Comparison of ENCODE assay signal across 8 mouse cellular contexts in the genomic region with DNA sequence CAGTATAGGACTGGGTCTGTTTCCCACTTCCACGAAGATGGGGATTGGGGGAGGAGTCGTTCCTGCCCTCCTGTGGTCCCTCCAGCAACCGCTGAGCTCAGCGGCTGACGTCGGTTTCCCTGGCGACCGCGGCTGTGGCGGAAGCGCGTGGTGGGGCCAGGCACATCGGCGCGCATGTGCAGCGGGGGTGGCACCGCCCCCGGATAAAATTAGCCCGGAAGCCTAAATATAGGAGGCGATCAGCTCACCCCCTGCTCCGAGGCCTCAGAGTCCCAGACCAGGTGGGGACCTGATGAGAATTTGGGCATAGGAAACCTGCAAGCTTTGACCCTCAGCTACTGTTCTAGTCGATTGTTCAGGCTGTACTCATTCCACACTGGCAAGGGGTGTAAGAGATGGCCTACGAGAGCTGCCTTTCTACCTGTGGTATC. TPM values are rescaled to one million over a fixed set of nuclear protein-coding genes. Genes with fewer than 3 reads are reported as not detected.
A peak's percentile ranks its signal among the peaks of the same experiment; 100 is the strongest.
DNase-seq lines count a peak whose midpoint lies in the region; ATAC-seq and TF ChIP-seq lines count a peak whose summit lies in the region.

No protein-coding gene starts in this region.

- no peaks in the 10 kb centered on the region for H3K9me3 ChIP-seq in embryonic facial prominence, embryonic 15.5 days (replicated peaks)

- peak overlapping the region; percentile 60 for H3K4me3 ChIP-seq in embryonic facial prominence, embryonic 15.5 days (replicated peaks)
- peak overlapping the region; percentile 62 for H3K4me3 ChIP-seq in liver, adult 2 months (ENCODE audit: insufficient read depth, low read depth, low read length)

- WGBS in embryonic facial prominence, embryonic 15.5 days = under 1% methylated on average over 23 of the region's 23 CpGs
- 7% methylated on average over 23 of the region's 23 CpGs for WGBS in liver, adult 2 months

- peak; percentile 9 for ATAC-seq in embryonic facial prominence, embryonic 15.5 days (ENCODE audit: insufficient number of reproducible peaks, low FRiP score, low TSS enrichment, low read depth)
- peak; percentile 19 for ATAC-seq in monocyte, adult 5-6 weeks (replicated peaks; ENCODE audit: insufficient number of reproducible peaks, low FRiP score, low TSS enrichment, poor library complexity, severe bottlenecking)

- peaks cover 34% of the 10 kb centered on the region for H3K4me1 ChIP-seq in embryonic facial prominence, embryonic 15.5 days
- peaks cover 12% of the 10 kb centered on the region for H3K4me1 ChIP-seq in liver, adult 2 months (ENCODE audit: control insufficient read depth, insufficient read depth, low read length)

- peak; percentile 94 for DNase-seq in 416B (ENCODE audit: low read depth)
- peak; percentile 98 for DNase-seq in adrenal gland, postnatal 36 days
- DNase-seq in heart, adult 8-10 months (ENCODE audit: low spot score) = peak; percentile 96
- DNase-seq in kidney, adult 8-10 months = peak; percentile 87 to 91
- peak; percentile 55 for DNase-seq in liver, adult 2 months (ENCODE audit: extremely low read depth, low read depth, low spot score)
- peak; percentile 93 to 94 for DNase-seq in spleen, postnatal 36 days (ENCODE audit: low spot score in 2 of 2)

- H3K9ac ChIP-seq in embryonic facial prominence, embryonic 15.5 days = peak overlapping the region; percentile 53
- peak overlapping the region; percentile 72 for H3K9ac ChIP-seq in liver, adult 2 months (ENCODE audit: low read depth, low read length)

- no peak for TF ChIP-seq POLR2A in liver, adult 2 months (IDR thresholded peaks at IDR 0.05; ENCODE audit: extremely low read depth, insufficient read depth, low read length)

- TF ChIP-seq CTCF in liver, adult 2 months (IDR thresholded peaks at IDR 0.05; ENCODE audit: low read depth, low read length) = peak; percentile 25; the same call in 1 of the 2 replicates

- H3K27me3 ChIP-seq in embryonic facial prominence, embryonic 15.5 days = no peaks in the 10 kb centered on the region
- H3K27me3 ChIP-seq in liver, adult 2 months (ENCODE audit: control insufficient read depth, insufficient read depth, low read length) = no peaks in the 10 kb centered on the region

- peaks cover 46% of the 10 kb centered on the region for H3K36me3 ChIP-seq in embryonic facial prominence, embryonic 15.5 days
- H3K36me3 ChIP-seq in liver, adult 2 months (ENCODE audit: control insufficient read depth, insufficient read depth, low read length) = peaks cover 44% of the 10 kb centered on the region

- peak overlapping the region; percentile 97 for H3K27ac ChIP-seq in embryonic facial prominence, embryonic 15.5 days (replicated peaks)
- H3K27ac ChIP-seq in liver, adult 2 months (replicated peaks; ENCODE audit: insufficient read depth, low read depth, low read length) = peak overlapping the region; percentile 90

- H3K4me2 ChIP-seq in embryonic facial prominence, embryonic 15.5 days (replicated peaks) = peak overlapping the region; percentile 68

- H3K79me2 ChIP-seq in liver, adult 2 months (ENCODE audit: control insufficient read depth, insufficient read depth, low read length) = peaks cover 13% of the 10 kb centered on the region; the same call in 1 of the 2 replicates

RNA-seq across cellular contexts. Expression of a gene that starts 4.9 kb away (rescaled TPM):
- total RNA-seq in adrenal gland, postnatal 36 days (2021) = 100 to 1,000 TPM; 112 to 153 TPM
- 29.6 and 34.4 TPM in 2 replicates for polyA plus RNA-seq in embryonic facial prominence, embryonic 15.5 days (2015; fragmentation: Nextera tagmentation; extraction: Ambion mirVana)
- 10 to 100 TPM; 33.3 to 81.2 (median 48.5) TPM for total RNA-seq in heart, adult 8-10 months (2022)
- total RNA-seq in liver, adult 2 months (2014; rRNA removed) = 8.0 and 9.0 TPM in 2 replicates
- polyA plus RNA-seq in liver, adult 2 months (2012; rRNA removed) = 4.6 and 6.9 TPM in 2 replicates
- total RNA-seq in monocyte, adult 5-6 weeks (2017) = 44.9 to 89.7 TPM (median 81.1 TPM) in 3 replicates

RNA-seq across cellular contexts. Expression of a gene that starts 11.6 kb away (rescaled TPM):
- total RNA-seq in adrenal gland, postnatal 36 days (2021) = 100 to 1,000 TPM; 116 to 130 TPM
- 111 and 149 TPM in 2 replicates for polyA plus RNA-seq in embryonic facial prominence, embryonic 15.5 days (2015; fragmentation: Nextera tagmentation; extraction: Ambion mirVana)
- 10 to 100 TPM; 57.1 to 72.2 (median 68.6) TPM for total RNA-seq in heart, adult 8-10 months (2022)
- total RNA-seq in liver, adult 2 months (2014; rRNA removed) = 5.2 and 6.4 TPM in 2 replicates
- polyA plus RNA-seq in liver, adult 2 months (2012; rRNA removed) = 21.7 and 36.9 TPM in 2 replicates
- 13.1 to 89.9 TPM (median 23.6 TPM) in 3 replicates for total RNA-seq in monocyte, adult 5-6 weeks (2017)

RNA-seq across cellular contexts. Expression of a gene that starts 20.3 kb away (rescaled TPM):
- under 1 TPM; 0.17 to 0.26 TPM for total RNA-seq in adrenal gland, postnatal 36 days (2021)
- polyA plus RNA-seq in embryonic facial prominence, embryonic 15.5 days (2015; fragmentation: Nextera tagmentation; extraction: Ambion mirVana) = 0.55 and 0.64 TPM in 2 replicates
- under 1 TPM in 1 of 4 experiments, not detected in 3; 0.12 TPM for total RNA-seq in heart, adult 8-10 months (2022)
- total RNA-seq in liver, adult 2 months (2014; rRNA removed) = not detected in 2 replicates
- 0.05 TPM in 1 of 2 replicates, not detected in the other for polyA plus RNA-seq in liver, adult 2 months (2012; rRNA removed)
- total RNA-seq in monocyte, adult 5-6 weeks (2017) = 0.49 TPM in 1 of 3 replicates, not detected in the others

RNA-seq across cellular contexts. Expression of a gene that starts 22.5 kb away (rescaled TPM):
- total RNA-seq in adrenal gland, postnatal 36 days (2021) = under 1 TPM; 0.50 to 0.76 TPM
- polyA plus RNA-seq in embryonic facial prominence, embryonic 15.5 days (2015; fragmentation: Nextera tagmentation; extraction: Ambion mirVana) = 0.35 and 0.51 TPM in 2 replicates
- under 1 TPM; 0.16 to 0.60 (median 0.38) TPM for total RNA-seq in heart, adult 8-10 months (2022)
- total RNA-seq in liver, adult 2 months (2014; rRNA removed) = 0.13 TPM in 1 of 2 replicates, not detected in the other
- 0.05 and 0.10 TPM in 2 replicates for polyA plus RNA-seq in liver, adult 2 months (2012; rRNA removed)
- not detected in 3 replicates for total RNA-seq in monocyte, adult 5-6 weeks (2017)

RNA-seq across cellular contexts. Expression of a gene that starts 25.8 kb away (rescaled TPM):
- 1 to 10 TPM in 1 of 2 experiments, under 1 TPM in 1; 0.63 to 1.1 TPM for total RNA-seq in adrenal gland, postnatal 36 days (2021)
- polyA plus RNA-seq in embryonic facial prominence, embryonic 15.5 days (2015; fragmentation: Nextera tagmentation; extraction: Ambion mirVana) = 7.6 and 8.9 TPM in 2 replicates
- total RNA-seq in heart, adult 8-10 months (2022) = not detected
- total RNA-seq in liver, adult 2 months (2014; rRNA removed) = not detected in 2 replicates
- polyA plus RNA-seq in liver, adult 2 months (2012; rRNA removed) = 0.09 TPM in 1 of 2 replicates, not detected in the other
- total RNA-seq in monocyte, adult 5-6 weeks (2017) = 0.32 to 0.57 TPM in 2 of 3 replicates, not detected in the other

Comparison
In these comparisons a context has a peak if more than half of its experiments do, and no peak if none do; other contexts are left out.
1. Peak in every context shown above with its lines: DNase-seq, ATAC-seq, H3K4me3 ChIP-seq and H3K27ac ChIP-seq.